In genomic region chr2:119546848-119547521, GRCm38 (mm10) we compare ENCODE assay signal across 8 mouse cellular contexts. TPM values are rescaled to one million over a fixed set of nuclear protein-coding genes. Genes with fewer than 3 reads are reported as not detected.
DNase-seq lines count a peak whose midpoint lies in the region; ATAC-seq and TF ChIP-seq lines count a peak whose summit lies in the region.

No protein-coding gene starts in this region.

- no peak for TF ChIP-seq EP300 in MEL (IDR thresholded peaks at IDR 0.05; ENCODE audit: low read depth in 1 of 2, low read length in 2 of 2)

- H3K4me3 ChIP-seq in MEL (ENCODE audit: control insufficient read depth in 1 of 2, insufficient read depth in 1 of 2, low read depth in 2 of 2, low read length in 2 of 2) = peak overlapping the region; percentile 5 to 97; a peak in 3 of 4 replicates
- peak overlapping the region; percentile 71 for H3K4me3 ChIP-seq in cerebellum, adult 2 months (replicated peaks; ENCODE audit: insufficient read depth, low read depth, low read length)
- H3K4me3 ChIP-seq in forebrain, postnatal 0 days (ENCODE audit: low read depth, low read length) = peak overlapping the region; percentile 83
- peak overlapping the region; percentile 78 for H3K4me3 ChIP-seq in lung, embryonic 16.5 days (ENCODE audit: low read length)

- H3K4me1 ChIP-seq in MEL (ENCODE audit: control insufficient read depth in 1 of 2, insufficient read depth in 2 of 2, low read length in 2 of 2) = peaks cover 0 to 16% of the 10 kb centered on the region in 2 experiments; a peak in 2 of 4 replicates
- peaks cover 5% of the 10 kb centered on the region; the same call in 1 of the 2 replicates for H3K4me1 ChIP-seq in cerebellum, adult 2 months (ENCODE audit: control insufficient read depth, insufficient read depth, low read length)
- H3K4me1 ChIP-seq in forebrain, postnatal 0 days (ENCODE audit: insufficient read depth) = peaks cover 8% of the 10 kb centered on the region; the same call in 1 of the 2 replicates
- H3K4me1 ChIP-seq in lung, embryonic 16.5 days (replicated peaks; ENCODE audit: control insufficient read depth, insufficient read depth, low read length) = peaks cover 18% of the 10 kb centered on the region; the same call in 1 of the 2 replicates

- H3K27me3 ChIP-seq in MEL (ENCODE audit: control insufficient read depth in 1 of 2, insufficient read depth in 2 of 2, low read length in 2 of 2) = no peaks in the 10 kb centered on the region
- no peaks in the 10 kb centered on the region for H3K27me3 ChIP-seq in cerebellum, adult 2 months (ENCODE audit: control insufficient read depth, insufficient read depth, low read length)
- H3K27me3 ChIP-seq in forebrain, postnatal 0 days (ENCODE audit: insufficient read depth, low read length) = no peaks in the 10 kb centered on the region
- no peaks in the 10 kb centered on the region for H3K27me3 ChIP-seq in lung, embryonic 16.5 days (ENCODE audit: control insufficient read depth, insufficient read depth, low read depth, low read length)

- peaks cover 0 to 21% of the 10 kb centered on the region in 2 experiments; a peak in 2 of 4 replicates for H3K36me3 ChIP-seq in MEL (ENCODE audit: control insufficient read depth in 1 of 2, insufficient read depth in 2 of 2, low read length in 2 of 2)
- no peaks in the 10 kb centered on the region for H3K36me3 ChIP-seq in forebrain, postnatal 0 days (ENCODE audit: insufficient read depth)
- H3K36me3 ChIP-seq in lung, embryonic 16.5 days (ENCODE audit: control insufficient read depth, insufficient read depth, low read length) = no peaks in the 10 kb centered on the region

- peak in 1 of 2 experiments; percentile 63; a peak in 1 of 4 replicates for TF ChIP-seq POLR2A in MEL (IDR thresholded peaks at IDR 0.05; ENCODE audit: control insufficient read depth in 1 of 2, insufficient read depth in 1 of 2, low read depth in 1 of 2, low read length in 2 of 2, poor library complexity in 1 of 2)
- no peak for TF ChIP-seq POLR2A in cerebellum, adult 2 months (IDR thresholded peaks at IDR 0.05; ENCODE audit: borderline replicate concordance, insufficient read depth, low read length)

- ATAC-seq in forebrain, postnatal 0 days = peak; percentile 78
- ATAC-seq in hematopoietic stem cell, adult 5-6 weeks (replicated peaks in 1 of 2; ENCODE audit: insufficient read depth in 1 of 2, low FRiP score in 2 of 2, low TSS enrichment in 1 of 2, low read depth in 1 of 2, poor library complexity in 2 of 2, severe bottlenecking in 2 of 2) = peak; percentile 79 to 81
- ATAC-seq in lung, embryonic 16.5 days (ENCODE audit: low read depth) = peak; percentile 66

- TF ChIP-seq RAD21 in MEL (IDR thresholded peaks at IDR 0.05; ENCODE audit: low read depth, low read length) = no peak

- peak overlapping the region; percentile 74 for H3K9ac ChIP-seq in MEL (ENCODE audit: control insufficient read depth, low read depth, low read length, poor library complexity, severe bottlenecking)
- H3K9ac ChIP-seq in forebrain, postnatal 0 days = peak overlapping the region; percentile 77
- H3K9ac ChIP-seq in lung, embryonic 16.5 days (ENCODE audit: low read length) = peak overlapping the region; percentile 68

- H3K4me2 ChIP-seq in forebrain, postnatal 0 days (ENCODE audit: low read depth) = peak overlapping the region; percentile 56
- H3K4me2 ChIP-seq in lung, embryonic 16.5 days (ENCODE audit: low read depth, low read length) = peak overlapping the region; percentile 91

- peak overlapping the region; percentile 83 for H3K27ac ChIP-seq in MEL (ENCODE audit: control insufficient read depth, low read depth, low read length)
- H3K27ac ChIP-seq in cerebellum, adult 2 months (ENCODE audit: insufficient read depth, low read length) = peak overlapping the region; percentile 39
- 0 out of 2 replicates have a peak overlapping the region, but pooled peaks have one; percentile 62 for H3K27ac ChIP-seq in forebrain, postnatal 0 days (ENCODE audit: low read depth, low read length)
- H3K27ac ChIP-seq in lung, embryonic 16.5 days (ENCODE audit: low read length) = peak overlapping the region; percentile 90

- DNase-seq in MEL (ENCODE audit: low read depth, low spot score) = peak; percentile 92
- DNase-seq in cerebellum, adult 2 months = peak; percentile 72 to 73
- peak; percentile 75 for DNase-seq in forebrain, postnatal 0 days
- DNase-seq in layer of hippocampus, adult 9-10 months (ENCODE audit: low spot score) = peak; percentile 26
- peak; percentile 26 for DNase-seq in ovary, postnatal 10 days (ENCODE audit: low spot score)
- peak; percentile 89 for DNase-seq in thymus, postnatal 14 days

- no peaks in the 10 kb centered on the region for H3K9me3 ChIP-seq in MEL (replicated peaks; ENCODE audit: insufficient read depth, low read length)
- no peaks in the 10 kb centered on the region for H3K9me3 ChIP-seq in forebrain, postnatal 0 days (ENCODE audit: low read length)
- H3K9me3 ChIP-seq in lung, embryonic 16.5 days (ENCODE audit: control insufficient read depth, low read length) = no peaks in the 10 kb centered on the region

- H3K79me2 ChIP-seq in MEL (ENCODE audit: control insufficient read depth, insufficient read depth, low read length, poor library complexity) = peaks cover 8% of the 10 kb centered on the region

- TF ChIP-seq CTCF in MEL (IDR thresholded peaks at IDR 0.05 in 2 of 3, conservative IDR thresholded peaks at IDR 0.05 in 1 of 3; ENCODE audit: control insufficient read depth in 1 of 3, insufficient read depth in 1 of 3, low read depth in 2 of 3, low read length in 3 of 3, poor library complexity in 1 of 3, severe bottlenecking in 1 of 3) = peak; percentile 80 to 91 (median 84)
- TF ChIP-seq CTCF in cerebellum, adult 2 months (IDR thresholded peaks at IDR 0.05; ENCODE audit: borderline replicate concordance, insufficient read depth, low read depth, low read length) = peak; percentile 54; the same call in 1 of the 2 replicates
- peak; percentile 88 for TF ChIP-seq CTCF in forebrain, postnatal 0 days (IDR thresholded peaks at IDR 0.05; ENCODE audit: low read depth)

- WGBS in cerebellum, adult 2 months = under 1% methylated on average over 30 of the region's 30 CpGs
- 1% methylated on average over 30 of the region's 30 CpGs for WGBS in forebrain, postnatal 0 days
- under 1% methylated on average over 30 of the region's 30 CpGs for whole genome bisulfite sequencing in lung, embryonic 16.5 days

TF ChIP-seq in MEL, 35 proteins besides CTCF, POLR2A, EP300 and RAD21:
- TF ChIP-seq TBP (IDR thresholded peaks at IDR 0.05; ENCODE audit: low read depth, low read length) (0 out of 2 replicates have a peak, but pooled peaks have one; percentile 30), USF1 (IDR thresholded peaks at IDR 0.05; ENCODE audit: low read depth, low read length) (no peak), TCF12 (IDR thresholded peaks at IDR 0.05; ENCODE audit: low read depth, low read length) (no peak), UBTF (IDR thresholded peaks at IDR 0.05; ENCODE audit: borderline replicate concordance, insufficient read depth, low read depth, low read length) (no peak), SMC3 (IDR thresholded peaks at IDR 0.05; ENCODE audit: low read depth, low read length) (no peak), MAZ (IDR thresholded peaks at IDR 0.05; ENCODE audit: low read depth, low read length) (no peak), BHLHE40 (IDR thresholded peaks at IDR 0.05; ENCODE audit: borderline replicate concordance, low read depth, low read length) (no peak)

RNA-seq across cellular contexts. Expression of gene Exd1, which starts 0.4 kb away (rescaled TPM):
- total RNA-seq in MEL (2012; rRNA removed) = 0.27 and 0.29 TPM in 2 replicates
- polyA plus RNA-seq in MEL (2012; ENCODE audit: insufficient read depth in 1 of 2, insufficient read length in 2 of 2, low read depth in 1 of 2, low replicate concordance in 2 of 2, missing spikeins in 1 of 2) = under 1 TPM in 1 of 2 experiments, not detected in 1; 0.88 TPM
- polyA plus RNA-seq in cerebellum, adult 2 months (2012; rRNA removed) = 0.90 and 1.2 TPM in 2 replicates
- total RNA-seq in forebrain, postnatal 0 days (2014; rRNA removed) = 0.77 and 0.81 TPM in 2 replicates
- polyA plus RNA-seq in forebrain, postnatal 0 days (2015; fragmentation: Nextera tagmentation; extraction: Ambion mirVana) = 0.42 and 0.73 TPM in 2 replicates
- 0.13 TPM in 1 of 2 replicates, not detected in the other for total RNA-seq in hematopoietic stem cell, adult 5-6 weeks (2017)
- polyA plus RNA-seq in lung, embryonic 16.5 days (2015; fragmentation: Nextera tagmentation; extraction: Ambion mirVana) = 0.20 and 0.64 TPM in 2 replicates

RNA-seq across cellular contexts. Expression of gene Chp1, which starts 0.5 kb away (rescaled TPM):
- total RNA-seq in MEL (2012; rRNA removed) = 32.5 and 35.4 TPM in 2 replicates
- polyA plus RNA-seq in MEL (2012; ENCODE audit: insufficient read depth in 1 of 2, insufficient read length in 2 of 2, low read depth in 1 of 2, low replicate concordance in 2 of 2, missing spikeins in 1 of 2) = 10 to 100 TPM in 1 of 2 experiments, not detected in 1; 74.8 TPM
- 126 and 142 TPM in 2 replicates for polyA plus RNA-seq in cerebellum, adult 2 months (2012; rRNA removed)
- total RNA-seq in forebrain, postnatal 0 days (2014; rRNA removed) = 53.9 and 69.8 TPM in 2 replicates
- polyA plus RNA-seq in forebrain, postnatal 0 days (2015; fragmentation: Nextera tagmentation; extraction: Ambion mirVana) = 52.3 and 58.9 TPM in 2 replicates
- 51.5 and 65.8 TPM in 2 replicates for total RNA-seq in hematopoietic stem cell, adult 5-6 weeks (2017)
- polyA plus RNA-seq in lung, embryonic 16.5 days (2015; fragmentation: Nextera tagmentation; extraction: Ambion mirVana) = 61.0 and 66.9 TPM in 2 replicates

Comparison
In these comparisons a context has a peak if more than half of its experiments do, and no peak if none do; other contexts are left out.
1. Peak in every context shown above with its lines: DNase-seq, ATAC-seq, H3K4me3 ChIP-seq and H3K27ac ChIP-seq.
2. DNase-seq: peak in every context shown above with its lines; median percentile 92 in MEL; 89 in thymus, postnatal 14 days; 75 in forebrain, postnatal 0 days; 72 in cerebellum, adult 2 months; 26 in layer of hippocampus, adult 9-10 months; 26 in ovary, postnatal 10 days.
3. H3K27ac ChIP-seq: peak in every context shown above with its lines; median percentile 90 in lung, embryonic 16.5 days; 83 in MEL; 62 in forebrain, postnatal 0 days; 39 in cerebellum, adult 2 months.